Mouse (Mus musculus) ES-E14 (cell line): Measurements from ENCODE around the gene Pkd1. TPM values are rescaled to one million over a fixed set of nuclear protein-coding genes. Genes with fewer than 3 reads are reported as not detected.
A peak's percentile ranks its signal among the peaks of the same experiment; 100 is the strongest.

Experiments used
- DNase-seq: peaks from one replicate; pipeline ENCODE4 v3.0.0-alpha.2; 2013; ENCODE audit warnings: low read depth, low spot score
- H3K27ac ChIP-seq: 2 replicates; pipeline ENCODE4 v1.5.1; 2012; ENCODE audit warnings: low read depth, mild to moderate bottlenecking, low read length, moderate library complexity, mixed read lengths; ENCODE audit not compliant: poor library complexity, insufficient read depth, severe bottlenecking
- H3K36me3 ChIP-seq: 2 replicates; pipeline ENCODE4 v1.6.1; 2012; ENCODE audit warnings: mild to moderate bottlenecking, low read length, moderate library complexity, mixed read lengths; ENCODE audit not compliant: control insufficient read depth, poor library complexity, insufficient read depth, severe bottlenecking
- H3K4me1 ChIP-seq, 2 experiments: fragments of 150-350 bp in 1 of 2; sonication (generic) in 1 of 2; 2 replicates each; pipeline ENCODE4 v1.6.1; 2012; ENCODE audit warnings: low read length in 2 of 2, mild to moderate bottlenecking in 1 of 2, mixed read lengths in 1 of 2; ENCODE audit not compliant: control insufficient read depth in 2 of 2, insufficient read depth in 2 of 2, poor library complexity in 1 of 2
- H3K4me3 ChIP-seq, 2 experiments: fragments of 150-350 bp in 1 of 2; sonication (generic) in 1 of 2; 2 replicates each; pipeline ENCODE4 v1.5.1; 2012; ENCODE audit warnings: low read length in 2 of 2, low read depth in 1 of 2, mild to moderate bottlenecking in 1 of 2, mixed read lengths in 1 of 2; ENCODE audit not compliant: insufficient read depth in 1 of 2, poor library complexity in 1 of 2, severe bottlenecking in 1 of 2
- H3K9ac ChIP-seq: 2 replicates; pipeline ENCODE4 v1.6.1; 2012; ENCODE audit warnings: low read depth, mild to moderate bottlenecking, low read length, mixed read lengths; ENCODE audit not compliant: poor library complexity, insufficient read depth, severe bottlenecking
- H3K9me3 ChIP-seq: fragments of 150-350 bp; sonication (generic); 2 replicates; pipeline ENCODE4 v1.6.1; 2012; ENCODE audit warnings: low read depth, mild to moderate bottlenecking, low read length; ENCODE audit not compliant: control insufficient read depth, insufficient read depth
- CHD2 ChIP-seq: IDR thresholded peaks from 2 replicates; pipeline ENCODE4 v1.6.1; 2014; ENCODE audit warnings: mild to moderate bottlenecking, low read depth, low read length, inconsistent platforms
- HCFC1 ChIP-seq: IDR thresholded peaks from 2 replicates; pipeline ENCODE4 v1.6.1; 2012; ENCODE audit warnings: low read length, inconsistent platforms, borderline replicate concordance; ENCODE audit not compliant: insufficient read depth
- MAFK ChIP-seq: IDR thresholded peaks from 2 replicates; pipeline ENCODE4 v1.6.1; 2014; ENCODE audit warnings: mild to moderate bottlenecking, low read depth, low read length, inconsistent platforms; ENCODE audit not compliant: insufficient read depth
- ZC3H11A ChIP-seq: IDR thresholded peaks from 2 replicates; pipeline ENCODE4 v1.6.1; 2012; ENCODE audit warnings: low read depth, mild to moderate bottlenecking, inconsistent platforms, low read length, borderline replicate concordance
- ZNF384 ChIP-seq: IDR thresholded peaks from 2 replicates; pipeline ENCODE4 v1.6.1; 2012; ENCODE audit warnings: low read depth, low read length, inconsistent platforms
- in situ Hi-C, 2 experiments: fragments of 600-800 bp; cut with MboI; formaldehyde crosslinking; loops; one replicate each; pipeline ENCODE4 v1.15.1; 2025; ENCODE audit warnings: low sequenced_read_pairs in 2 of 2, inconsistent platforms in 1 of 2; ENCODE audit not compliant: unreplicated experiment in 2 of 2
- total RNA-seq: library from RNA; depleted of rRNA; stranded (reverse); fragments of 300-350 nt; gene quantifications from 2 replicates; pipeline ENCODE4 v1.2.3, GENCODE M21; 2012

The Pkd1 gene
- total RNA-seq, 1 experiment: 27.8 TPM

DNA sequence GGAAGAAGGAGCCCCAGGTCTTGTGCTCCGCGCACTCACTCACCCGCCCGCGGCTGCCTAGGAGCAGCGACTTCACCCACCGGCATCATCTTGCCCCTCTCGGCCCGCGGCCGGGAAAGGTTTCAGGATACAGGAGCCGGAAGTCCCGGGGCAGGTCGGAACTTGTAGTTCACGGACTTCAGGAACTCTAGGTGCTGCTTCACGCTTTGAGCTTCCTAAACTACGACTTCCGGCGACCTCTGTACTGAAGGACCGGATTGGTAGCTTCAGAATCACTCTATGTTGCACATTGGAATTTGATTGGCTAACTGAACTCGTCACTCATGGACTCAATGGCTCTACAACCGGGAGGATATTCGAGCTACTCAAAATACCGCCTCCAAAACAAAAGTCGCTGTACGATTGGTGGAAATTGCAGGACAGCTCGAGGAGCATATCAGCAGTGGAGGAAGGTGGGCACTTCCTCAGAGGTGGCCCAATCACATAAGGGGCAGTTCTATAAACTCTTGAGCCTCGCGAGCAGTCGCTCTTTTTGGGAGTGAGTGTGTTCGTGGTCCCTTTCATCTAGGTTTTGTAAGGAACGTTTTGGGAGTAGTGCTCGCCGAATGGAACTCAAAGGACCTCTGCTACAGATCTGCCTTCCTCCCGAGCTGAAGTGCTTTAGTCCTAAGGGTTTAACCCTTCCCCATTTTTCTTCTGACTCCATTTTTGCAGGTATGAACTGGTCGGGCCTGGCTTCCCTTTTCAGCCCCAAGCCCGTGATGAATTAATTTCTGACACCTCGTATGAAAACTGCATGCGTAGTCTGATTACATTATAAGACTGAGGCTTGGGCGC lies 21.7 kb upstream of the Pkd1 start, which contains the start of gene Traf7:
TSS of gene Traf7 (minus strand) at position 216 of the 837 bp plus-strand sequence.
- Histone ChIP-seq H3K9ac (peak within 1 kb of the TSS; percentile 98), H3K4me1 (peaks cover 0 to 17% of the 10 kb centered on the region in 2 experiments; a peak in 1 of 4 replicates), H3K4me3 (peak within 1 kb of the TSS; percentile 97 to 98), H3K9me3 (no peaks in the 10 kb centered on the region), H3K36me3 (peaks cover 21% of the 10 kb centered on the region), H3K27ac (peak within 1 kb of the TSS; percentile 80; the same call in 1 of the 2 replicates)
- TF ChIP-seq CHD2: peak; percentile 87
- peak; percentile 95 for TF ChIP-seq HCFC1
- TF ChIP-seq ZNF384: no peak
- DNase-seq: peak; percentile 98
- in situ Hi-C loops: no loop called here

GRCm38 (mm10) chr17:24528560-24528918 lies 21.1 kb upstream of the Pkd1 start:
- Histone ChIP-seq H3K9me3 (no peaks in the 10 kb centered on the region), H3K4me3 (peak overlapping the region; percentile 94 to 97), H3K9ac (peak overlapping the region; percentile 95), H3K4me1 (peaks cover 0 to 17% of the 10 kb centered on the region in 2 experiments; a peak in 1 of 4 replicates), H3K36me3 (peaks cover 21% of the 10 kb centered on the region), H3K27ac (peak overlapping the region; percentile 80; the same call in 1 of the 2 replicates)
- TF ChIP-seq HCFC1 (no peak), CHD2 (no peak), ZC3H11A (no peak), MAFK (no peak), ZNF384 (no peak)
- in situ Hi-C loops: no loop called here
- no peak for DNase-seq

GRCm38 (mm10) chr17:24529007-24529451 lies 20.6 kb upstream of the Pkd1 start:
- in situ Hi-C loops: no loop called here
- peak overlapping the region; percentile 94 to 97 for H3K4me3 ChIP-seq
- TF ChIP-seq HCFC1: no peak; the same call in 1 of the 2 replicates
- no peak for TF ChIP-seq ZC3H11A
- no peak for TF ChIP-seq CHD2
- no peak for TF ChIP-seq MAFK
- no peak for DNase-seq
- H3K36me3 ChIP-seq: peaks cover 21% of the 10 kb centered on the region
- H3K9ac ChIP-seq: peak overlapping the region; percentile 95
- peak overlapping the region; percentile 80 for H3K27ac ChIP-seq
- peaks cover 1 to 17% of the 10 kb centered on the region in 2 experiments; a peak in 1 of 4 replicates for H3K4me1 ChIP-seq
- no peaks in the 10 kb centered on the region for H3K9me3 ChIP-seq

- Histone ChIP-seq H3K36me3 (peaks cover 21% of the 10 kb centered on the region), H3K4me3 (peak overlapping the region; percentile 94 to 97), H3K27ac (peak overlapping the region; percentile 80; the same call in 1 of the 2 replicates), H3K9me3 (no peaks in the 10 kb centered on the region), H3K4me1 (peaks cover 1 to 17% of the 10 kb centered on the region in 2 experiments; a peak in 1 of 4 replicates), H3K9ac (peak overlapping the region; percentile 95)
- DNase-seq: no peak
- in situ Hi-C loops: no loop called here
- no peak for TF ChIP-seq ZC3H11A
- no peak for TF ChIP-seq MAFK
- TF ChIP-seq CHD2: no peak
- no peak for TF ChIP-seq HCFC1
- TF ChIP-seq ZNF384: no peak
These were observed 19.8 kb upstream of the Pkd1 start for GRCm38 (mm10) chr17:24529883-24530282.
